In the genomic region with DNA sequence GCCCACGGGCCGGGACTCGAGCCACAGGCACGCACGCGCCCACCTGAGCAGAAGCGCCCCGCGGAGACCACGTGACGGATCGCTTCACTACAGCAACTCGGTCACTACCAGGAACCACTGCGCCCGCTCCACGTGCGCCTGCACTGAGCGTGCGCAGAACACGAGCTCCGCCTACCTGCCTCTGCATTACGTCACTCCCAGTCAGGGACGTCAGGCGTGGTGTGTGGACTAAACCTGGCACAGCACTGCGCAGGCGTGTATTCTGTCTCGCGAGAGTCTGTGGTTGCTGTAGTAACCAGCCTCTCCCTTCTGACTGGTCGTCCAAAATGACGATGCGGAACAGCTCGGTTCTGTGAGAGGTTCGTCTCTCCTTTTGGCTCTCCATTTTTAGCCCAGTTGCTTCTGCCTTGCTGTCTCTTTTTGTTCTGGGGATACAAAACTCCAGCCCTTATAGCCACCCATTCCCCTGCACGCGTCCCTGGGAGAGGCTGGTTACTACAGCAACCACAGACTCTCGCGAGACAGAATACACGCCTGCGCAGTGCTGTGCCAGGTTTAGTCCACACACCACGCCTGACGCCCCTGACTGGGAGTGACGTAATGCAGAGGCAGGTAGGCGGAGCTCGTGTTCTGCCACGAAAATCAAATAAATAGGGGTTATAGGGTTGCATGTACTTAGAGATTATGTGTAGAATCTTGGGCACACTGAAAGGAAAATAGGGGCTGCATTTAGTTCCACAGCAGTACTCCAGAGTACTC, we compare ENCODE assay signal across 8 mouse cellular contexts. TPM values are rescaled to one million over a fixed set of nuclear protein-coding genes. Genes with fewer than 3 reads are reported as not detected.
DNase-seq lines count a peak whose midpoint lies in the region; ATAC-seq lines count a peak whose summit lies in the region.

TSS of gene Rpp38 (minus strand) at position 160 of the 759 bp plus-strand sequence.

- peaks cover 16% of the 10 kb centered on the region for H3K36me3 ChIP-seq in hindbrain, embryonic 13.5 days

- H3K9ac ChIP-seq in hindbrain, embryonic 13.5 days, result peak within 1 kb of the TSS; percentile 77

- peak within 1 kb of the TSS; percentile 64 for H3K4me3 ChIP-seq in hindbrain, embryonic 13.5 days

- peaks cover 12% of the 10 kb centered on the region; the same call in 1 of the 2 replicates for H3K27me3 ChIP-seq in hindbrain, embryonic 13.5 days

- peak within 1 kb of the TSS; percentile 70 for H3K4me2 ChIP-seq in hindbrain, embryonic 13.5 days

- peaks cover 24% of the 10 kb centered on the region for H3K4me1 ChIP-seq in hindbrain, embryonic 13.5 days (replicated peaks)

- H3K27ac ChIP-seq in hindbrain, embryonic 13.5 days, result peak within 1 kb of the TSS; percentile 89

- peak; percentile 96 for DNase-seq in Muller cell, postnatal 12 days (ENCODE audit: inconsistent ontology term)
- DNase-seq in cerebellum, adult 9-11 months, result peak; percentile 99
- DNase-seq in frontal cortex, postnatal 10 days (ENCODE audit: low spot score in 2 of 2), result peak; percentile 99
- peak; percentile 94 to 95 for DNase-seq in layer of hippocampus, postnatal 25 days (ENCODE audit: extremely low spot score in 1 of 2, low spot score in 1 of 2)
- DNase-seq in lung, postnatal 25 days (ENCODE audit: low spot score), result peak; percentile 99
- DNase-seq in retina, embryonic 14.5 days (ENCODE audit: low spot score), result peak; percentile 95
- peak; percentile 95 for DNase-seq in thymus, postnatal 4 days

- whole genome bisulfite sequencing in hindbrain, embryonic 13.5 days, result under 1% methylated on average over 45 of the region's 45 CpGs

- peak; percentile 98 for ATAC-seq in hindbrain, embryonic 13.5 days (ENCODE audit: low FRiP score)

- no peaks in the 10 kb centered on the region for H3K9me3 ChIP-seq in hindbrain, embryonic 13.5 days

RNA-seq across cellular contexts. Expression of gene Rpp38, which starts in this region (rescaled TPM):
- 13.5 TPM in 2 replicates for polyA plus RNA-seq in hindbrain, embryonic 13.5 days (2015; fragmentation: Nextera tagmentation; extraction: Ambion mirVana)
- total RNA-seq in layer of hippocampus, postnatal 25 days (2021), result 10 to 100 TPM in 1 of 2 experiments, 1 to 10 TPM in 1; 9.3 to 10.8 TPM

Comparison
In these comparisons a context has a peak if more than half of its experiments do, and no peak if none do; other contexts are left out.
1. Peak in every context shown above with its lines: DNase-seq, ATAC-seq, H3K4me3 ChIP-seq and H3K27ac ChIP-seq.